Mouse (Mus musculus) bone marrow, adult 2 months (tissue): Measurements from ENCODE around the gene Trim80.

Experiments used
- CTCF ChIP-seq: fragments of 200-500 bp; IDR thresholded peaks from 2 replicates; pipeline ENCODE4 v1.5.1; 2011; ENCODE audit warnings: low read length, control low read depth; ENCODE audit not compliant: control insufficient read depth, insufficient read depth
- POLR2A ChIP-seq: fragments of 200-500 bp; IDR thresholded peaks from 2 replicates; pipeline ENCODE4 v1.6.1; 2011; ENCODE audit warnings: low read depth, mild to moderate bottlenecking, control low read depth, low read length, borderline replicate concordance; ENCODE audit not compliant: control insufficient read depth

DNA sequence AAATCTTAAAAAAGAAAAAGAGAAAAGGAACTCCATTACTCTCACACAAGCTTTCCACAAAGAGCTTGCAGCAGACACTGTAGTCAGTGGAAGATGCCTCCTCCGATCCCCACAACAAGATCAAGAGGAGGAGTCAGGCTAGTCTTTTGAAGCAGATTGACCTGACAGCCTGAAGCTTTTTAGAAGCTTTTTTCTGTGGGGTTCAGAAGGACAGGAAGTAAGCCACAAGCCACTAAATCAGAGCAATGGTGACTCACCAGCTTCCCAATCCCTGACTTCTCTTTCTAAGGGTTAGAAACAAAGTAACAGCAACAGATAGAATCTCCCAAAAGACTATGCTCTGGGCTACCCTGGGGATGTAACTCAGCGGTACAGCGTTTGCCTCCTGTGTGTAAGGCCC is 1.0 kb upstream of the Trim80 start:
- TF ChIP-seq CTCF (no peak), POLR2A (no peak)
